Mouse (Mus musculus): Measurements from ENCODE around the gene Atp6v1e1.

GRCm38 (mm10) chr6:120772025-120772424, 50.6 kb downstream of the Atp6v1e1 start:
- TF ChIP-seq CTCF (IDR thresholded peaks at IDR 0.05; ENCODE audit: borderline replicate concordance, insufficient read depth, low read length) (no peak), POLR2A (IDR thresholded peaks at IDR 0.05; ENCODE audit: low read depth, low read length) (no peak)
